Comparison of ENCODE assay signal across 9 mouse cellular contexts in the genomic region with DNA sequence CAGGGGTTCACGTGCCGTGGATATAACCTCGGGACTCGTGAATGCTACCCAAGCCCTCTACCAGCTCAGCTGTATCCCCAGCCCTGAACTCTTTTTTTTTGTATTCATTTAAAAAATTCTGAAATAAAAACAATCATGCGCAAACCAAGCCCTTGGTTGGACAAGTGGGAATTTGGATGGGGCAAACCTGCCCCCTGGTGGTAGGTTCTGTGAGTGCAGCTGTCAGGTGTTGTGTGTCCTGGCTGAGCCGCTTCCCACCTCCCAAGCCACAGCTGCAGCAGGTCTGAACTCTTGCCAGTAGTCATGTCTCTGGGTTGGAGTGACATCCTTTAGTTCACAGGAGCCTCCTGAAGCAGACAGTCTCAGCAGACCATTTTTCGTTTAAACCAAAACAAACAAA. TPM values are rescaled to one million over a fixed set of nuclear protein-coding genes. Genes with fewer than 3 reads are reported as not detected.
DNase-seq lines count a peak whose midpoint lies in the region; ATAC-seq lines count a peak whose summit lies in the region.
"Had no signal": no experiment of that assay in that cellular context is flagged by ENCODE, and none has a peak within 500 bp of the region (broad histone marks: within the 10 kb centered on the region; RNA-seq: fewer than 3 reads in every experiment).

No protein-coding gene starts in this region.

- no peak overlapping the region for H3K27ac ChIP-seq in liver, embryonic 12.5 days

- no peak overlapping the region for H3K9ac ChIP-seq in liver, embryonic 12.5 days

- DNase-seq in liver, result peak; percentile 84
- peak; percentile 35 for DNase-seq in adrenal gland, adult 8-10 months
- peak; percentile 71 for DNase-seq in embryo, embryonic 11.5 days (ENCODE audit: low read depth, low spot score)
- DNase-seq in heart, postnatal 10 days, result peak; percentile 81 to 90
- peak; percentile 75 for DNase-seq in left cerebral cortex, postnatal 4 days
- DNase-seq in ovary, postnatal 14 days (ENCODE audit: low spot score), result peak; percentile 72
- DNase-seq in thymus, postnatal 10 days (ENCODE audit: low spot score in 2 of 2), result peak; percentile 66 to 85

- intact Hi-C loops in heart, postnatal 10 days (cut with DNase I), result loop anchor here (1.0 to 5.0 kb wide), 2 partner anchors 105 to 255 kb away; a partner anchor contains a TSS
- intact Hi-C loops in left cerebral cortex, postnatal 4 days (cut with DNase I), result no loop called here

- 0 out of 2 replicates have a peak, but pooled peaks cover 4% of the 10 kb centered on the region for H3K9me3 ChIP-seq in liver, embryonic 12.5 days (replicated peaks)

- ATAC-seq in liver, embryonic 12.5 days, result no peak

- H3K4me3 ChIP-seq in liver, embryonic 12.5 days, result no peak overlapping the region

- H3K4me1 ChIP-seq in liver, embryonic 12.5 days, result peaks cover 21% of the 10 kb centered on the region

- no peak overlapping the region for H3K4me2 ChIP-seq in liver, embryonic 12.5 days

- peaks cover 21% of the 10 kb centered on the region for H3K27me3 ChIP-seq in liver, embryonic 12.5 days (replicated peaks)

- H3K36me3 ChIP-seq in liver, embryonic 12.5 days, result no peaks in the 10 kb centered on the region

- WGBS in liver, embryonic 12.5 days (ENCODE audit: insufficient replicate concordance), result 27% methylated on average over 7 of the region's 7 CpGs

RNA-seq across cellular contexts. Expression of a gene that starts 4.4 kb away (rescaled TPM):
- polyA plus RNA-seq in liver, embryonic 12.5 days (2016; fragmentation: Nextera tagmentation; extraction: Ambion mirVana), result 14.9 and 16.4 TPM in 2 replicates
- 10 to 100 TPM; 13.0 to 20.0 (median 15.5) TPM for total RNA-seq in adrenal gland, adult 8-10 months (2022)
- 10 to 100 TPM in 1 of 2 experiments, 1 to 10 TPM in 1; 7.5 to 10.3 TPM for total RNA-seq in heart, postnatal 10 days (2021)
- total RNA-seq in left cerebral cortex, postnatal 4 days (2021), result 10 to 100 TPM; 36.9 to 39.7 TPM

RNA-seq across cellular contexts. Expression of a gene that starts 22.9 kb away (rescaled TPM):
- 0.20 and 0.23 TPM in 2 replicates for polyA plus RNA-seq in liver, embryonic 12.5 days (2016; fragmentation: Nextera tagmentation; extraction: Ambion mirVana)
- total RNA-seq in adrenal gland, adult 8-10 months (2022), result not detected
- total RNA-seq in heart, postnatal 10 days (2021), result 100 to 1,000 TPM; 238 to 242 TPM
- total RNA-seq in left cerebral cortex, postnatal 4 days (2021), result under 1 TPM; 0.44 to 0.46 TPM

RNA-seq across cellular contexts. Expression of a gene that starts 38.2 kb away (rescaled TPM):
- polyA plus RNA-seq in liver, embryonic 12.5 days (2016; fragmentation: Nextera tagmentation; extraction: Ambion mirVana), result 1.5 and 1.8 TPM in 2 replicates
- 10 to 100 TPM in 2 of 4 experiments, 1 to 10 TPM in 2; 9.5 to 12.5 (median 10.1) TPM for total RNA-seq in adrenal gland, adult 8-10 months (2022)
- 10 to 100 TPM; 13.5 to 15.2 TPM for total RNA-seq in heart, postnatal 10 days (2021)
- total RNA-seq in left cerebral cortex, postnatal 4 days (2021), result 1 to 10 TPM; 7.5 to 8.4 TPM

RNA-seq across cellular contexts. Expression of a gene that starts 45.3 kb away (rescaled TPM):
- polyA plus RNA-seq in liver, embryonic 12.5 days (2016; fragmentation: Nextera tagmentation; extraction: Ambion mirVana), result not detected in 2 replicates
- total RNA-seq in adrenal gland, adult 8-10 months (2022), result not detected
- total RNA-seq in heart, postnatal 10 days (2021), result not detected
- total RNA-seq in left cerebral cortex, postnatal 4 days (2021), result not detected
- polyA plus RNA-seq: frontal cortex, adult 2 months had no signal

RNA-seq across cellular contexts. Expression of a gene that starts 46.7 kb away (rescaled TPM):
- 15.7 and 16.5 TPM in 2 replicates for polyA plus RNA-seq in liver, embryonic 12.5 days (2016; fragmentation: Nextera tagmentation; extraction: Ambion mirVana)
- total RNA-seq in adrenal gland, adult 8-10 months (2022), result 10 to 100 TPM; 10.4 to 11.6 (median 11.6) TPM
- total RNA-seq in heart, postnatal 10 days (2021), result 1 to 10 TPM; 3.7 to 4.0 TPM
- total RNA-seq in left cerebral cortex, postnatal 4 days (2021), result 10 to 100 TPM; 15.4 to 16.5 TPM

Comparison
In these comparisons a context has a peak if more than half of its experiments do, and no peak if none do; other contexts are left out.
1. DNase-seq: peak in every context shown above with its lines; median percentile 86 in heart, postnatal 10 days; 84 in liver; 76 in thymus, postnatal 10 days; 75 in left cerebral cortex, postnatal 4 days; 72 in ovary, postnatal 14 days; 71 in embryo, embryonic 11.5 days; 35 in adrenal gland, adult 8-10 months.
2. RNA of a gene that starts 22.9 kb away (total RNA-seq): 238 to 242 TPM in heart, postnatal 10 days; 0.44 to 0.46 TPM in left cerebral cortex, postnatal 4 days and not detected in adrenal gland, adult 8-10 months; every median in the first group is over 100 times any median in the second.